Mouse (Mus musculus) ES-E14 (cell line): Measurements from ENCODE around the gene Zfp335.
"Not testable (repeated sequence)": the region's sequence is repeated elsewhere in the genome, so short reads cannot be mapped to it uniquely, and the experiment has no call there.

Experiments
- CHD2 ChIP-seq: IDR thresholded peaks from 2 replicates; pipeline ENCODE4 v1.6.1; 2014; ENCODE audit warnings: mild to moderate bottlenecking, low read depth, low read length, inconsistent platforms
- HCFC1 ChIP-seq: IDR thresholded peaks from 2 replicates; pipeline ENCODE4 v1.6.1; 2012; ENCODE audit warnings: low read length, inconsistent platforms, borderline replicate concordance; ENCODE audit not compliant: insufficient read depth
- MAFK ChIP-seq: IDR thresholded peaks from 2 replicates; pipeline ENCODE4 v1.6.1; 2014; ENCODE audit warnings: mild to moderate bottlenecking, low read depth, low read length, inconsistent platforms; ENCODE audit not compliant: insufficient read depth
- ZC3H11A ChIP-seq: IDR thresholded peaks from 2 replicates; pipeline ENCODE4 v1.6.1; 2012; ENCODE audit warnings: low read depth, mild to moderate bottlenecking, inconsistent platforms, low read length, borderline replicate concordance

DNA sequence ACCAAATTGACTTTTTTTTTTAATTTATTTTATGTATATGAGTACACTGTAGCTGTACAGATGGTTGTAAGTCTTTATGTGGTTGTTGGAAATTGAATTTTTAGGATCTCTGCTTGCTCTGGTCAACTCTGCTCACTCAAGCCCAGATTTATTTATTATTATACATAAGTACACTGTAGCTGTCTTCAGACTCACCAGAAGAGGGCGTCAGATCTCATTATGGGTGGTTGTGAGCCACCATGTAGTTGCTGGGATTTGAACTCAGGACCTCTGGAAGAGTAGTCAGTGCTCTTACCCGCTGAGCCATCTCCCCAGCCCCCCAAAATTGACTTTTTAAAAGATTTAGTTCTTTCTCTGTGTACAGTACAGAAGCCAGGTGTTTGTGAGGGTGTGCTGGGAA, 35.9 kb downstream of the Zfp335 start:
- not testable (repeated sequence) for TF ChIP-seq ZC3H11A, MAFK, HCFC1, CHD2
